Comparison of ENCODE assay signal across 15 mouse cellular contexts in genomic region chr1:78388848-78389247, GRCm38 (mm10).
"Had no signal": no experiment of that assay in that cellular context is flagged by ENCODE, and none has a peak within 500 bp of the region (broad histone marks: within the 10 kb centered on the region; RNA-seq: fewer than 3 reads in every experiment).

No protein-coding gene starts in this region.

- H3K4me3 ChIP-seq: lung, embryonic 15.5 days; megakaryocyte, embryonic 14.5 days; midbrain, embryonic 13.5 days; midbrain, embryonic 15.5 days; neural tube, embryonic 12.5 days had no signal

- H3K36me3 ChIP-seq: lung, embryonic 15.5 days; midbrain, embryonic 13.5 days; midbrain, embryonic 15.5 days; neural tube, embryonic 12.5 days had no signal

- H3K27me3 ChIP-seq: lung, embryonic 15.5 days; megakaryocyte, embryonic 14.5 days; midbrain, embryonic 13.5 days; midbrain, embryonic 15.5 days had no signal

- DNase-seq: lung, adult 2 months; lung, postnatal 14 days; lung, postnatal 36 days; right cerebral cortex, postnatal 14 days; thymus, adult 18-20 months; thymus, postnatal 14 days; thymus, postnatal 36 days had no signal

- H3K9ac ChIP-seq: lung, embryonic 15.5 days; midbrain, embryonic 13.5 days; midbrain, embryonic 15.5 days; neural tube, embryonic 12.5 days had no signal

- H3K27ac ChIP-seq: lung, embryonic 15.5 days; macrophage; midbrain, embryonic 13.5 days; midbrain, embryonic 15.5 days; neural tube, embryonic 12.5 days had no signal

- H3K4me1 ChIP-seq: lung, embryonic 15.5 days; midbrain, embryonic 15.5 days; neural tube, embryonic 12.5 days had no signal

- ATAC-seq: lung, postnatal 0 days; midbrain, embryonic 13.5 days; midbrain, embryonic 15.5 days had no signal

- H3K9me3 ChIP-seq: lung, embryonic 15.5 days; midbrain, embryonic 13.5 days; midbrain, embryonic 15.5 days; neural tube, embryonic 12.5 days had no signal

- H3K4me2 ChIP-seq: lung, embryonic 15.5 days; midbrain, embryonic 11.5 days; midbrain, embryonic 13.5 days; midbrain, embryonic 15.5 days; neural tube, embryonic 12.5 days had no signal
